Mouse (Mus musculus): Measurements from ENCODE around the gene E130308A19Rik.

E130308A19Rik gene

GRCm38 (mm10) chr4:59625998-59626910 lies at the start of gene E130308A19Rik:
Gene E130308A19Rik, plus strand, starts transcription at chr4:59626211.
- peak; percentile 75 to 80 for DNase-seq

GRCm38 (mm10) chr4:59580495-59581281 lies 45.3 kb upstream of the E130308A19Rik start:
- DNase-seq, result peak; percentile 30 to 32

- peak; percentile 99 for DNase-seq
Observed at GRCm38 (mm10) chr4:59581314-59582185, 44.5 kb upstream of the E130308A19Rik start, which contains the start of gene Hsdl2. Gene Hsdl2, plus strand, starts transcription at chr4:59581563.

- DNase-seq, result no peak
Observed at GRCm38 (mm10) chr4:59582186-59582585, 43.8 kb upstream of the E130308A19Rik start.

- no peak for DNase-seq
Observed at GRCm38 (mm10) chr4:59585097-59585496, 40.9 kb upstream of the E130308A19Rik start.

- no peak for DNase-seq
Observed at GRCm38 (mm10) chr4:59587215-59587871, 38.7 kb upstream of the E130308A19Rik start.

- DNase-seq, result no peak
Observed at GRCm38 (mm10) chr4:59587872-59588226, 38.2 kb upstream of the E130308A19Rik start.

- DNase-seq, result no peak
Observed at GRCm38 (mm10) chr4:59594614-59595013, 31.4 kb upstream of the E130308A19Rik start.

- peak in 1 of 2 experiments; percentile 9 for DNase-seq
Observed at GRCm38 (mm10) chr4:59596556-59596955, 29.5 kb upstream of the E130308A19Rik start.

GRCm38 (mm10) chr4:59602704-59603103 lies 23.3 kb upstream of the E130308A19Rik start:
- peak in 1 of 2 experiments; percentile 17 for DNase-seq

- no peak for DNase-seq
Observed at GRCm38 (mm10) chr4:59604892-59605291, 21.1 kb upstream of the E130308A19Rik start.

GRCm38 (mm10) chr4:59605501-59605900 lies 20.5 kb upstream of the E130308A19Rik start:
- no peak for DNase-seq

GRCm38 (mm10) chr4:59610411-59610810 lies 15.6 kb upstream of the E130308A19Rik start:
- no peak for DNase-seq

- DNase-seq, result peak; percentile 47 to 49
Observed at GRCm38 (mm10) chr4:59614986-59615385, 11.0 kb upstream of the E130308A19Rik start.

GRCm38 (mm10) chr4:59619611-59620245 lies 6.3 kb upstream of the E130308A19Rik start:
- DNase-seq, result no peak

GRCm38 (mm10) chr4:59625676-59625997 lies 374 bp upstream of the E130308A19Rik start:
- DNase-seq, result no peak

- DNase-seq, result no peak
Observed at GRCm38 (mm10) chr4:59628255-59628654, 2.2 kb downstream of the E130308A19Rik start.

- no peak for DNase-seq
Observed at GRCm38 (mm10) chr4:59629076-59629874, 3.3 kb downstream of the E130308A19Rik start.

- DNase-seq, result no peak
Observed at GRCm38 (mm10) chr4:59630122-59630521, 4.1 kb downstream of the E130308A19Rik start.

GRCm38 (mm10) chr4:59634532-59634931 lies 8.5 kb downstream of the E130308A19Rik start:
- DNase-seq, result no peak

- DNase-seq, result no peak
Observed at GRCm38 (mm10) chr4:59639163-59639562, 13.2 kb downstream of the E130308A19Rik start.
